Mouse (Mus musculus) kidney, embryonic 16.5 days (tissue): ENCODE measurements at regions not wholly inside any gene's neighbourhood (a gene's known extent, or its start where the extent isn't known, plus 50 kb on each side); places are given as distances from the start of the nearest gene placed in this dataset.

Source experiments
- ATAC-seq: fragments of 200-750 bp; cut with Nextera tagmentation; 2 replicates; pipeline ENCODE4 v1.8.0; 2017; ENCODE audit warnings: moderate TSS enrichment; ENCODE audit not compliant: low FRiP score, low TSS enrichment
- H3K27ac ChIP-seq: fragments of 300-500 bp; sonication (generic); 2 replicates; pipeline ENCODE4 v1.5.1; 2014; ENCODE audit warnings: low read length
- H3K27me3 ChIP-seq: fragments of 300-500 bp; sonication (generic); 2 replicates; pipeline ENCODE4 v1.6.1; 2014; ENCODE audit warnings: low read length, control low read depth, mixed read lengths; ENCODE audit not compliant: insufficient read depth
- H3K36me3 ChIP-seq: fragments of 300-500 bp; sonication (generic); 2 replicates; pipeline ENCODE4 v1.6.1; 2014; ENCODE audit warnings: low read length, control low read depth, mixed read lengths; ENCODE audit not compliant: insufficient read depth
- H3K4me1 ChIP-seq: fragments of 300-500 bp; sonication (generic); 2 replicates; pipeline ENCODE4 v1.6.1; 2014; ENCODE audit warnings: low read length, control low read depth, mixed read lengths; ENCODE audit not compliant: insufficient read depth
- H3K4me2 ChIP-seq: fragments of 300-500 bp; sonication (generic); replicated peaks from 2 replicates; pipeline ENCODE4 v1.6.1; 2014; ENCODE audit warnings: low read depth, low read length
- H3K4me3 ChIP-seq: fragments of 300-500 bp; sonication (generic); 2 replicates; pipeline ENCODE4 v1.5.1; 2014; ENCODE audit warnings: mild to moderate bottlenecking, low read length
- H3K9ac ChIP-seq: fragments of 300-500 bp; sonication (generic); replicated peaks from 2 replicates; pipeline ENCODE4 v1.6.1; 2014; ENCODE audit warnings: low read length
- H3K9me3 ChIP-seq: fragments of 300-500 bp; sonication (generic); 2 replicates; pipeline ENCODE4 v1.6.1; 2016; ENCODE audit warnings: low read length, control low read depth
- WGBS: fragments of 180-500 bp; shearing (Covaris S2); extraction: QIAGEN DNeasy Blood & Tissue Kit; methylation state at CpG from one replicate; pipeline ENCODE4 v1.1.7; 2014; 5-methylcytosine and 5-hydroxymethylcytosine counted together

- 91% methylated on average over 1 of the region's 1 CpGs for WGBS
- ATAC-seq = no peak
Observed at GRCm38 (mm10) chr1:6059090-6059489, 1251.4 kb downstream of the Gm37988 start.

GRCm38 (mm10) chr1:6076543-6076942 lies 1268.9 kb downstream of the Gm37988 start:
- Histone ChIP-seq H3K4me1 (no peaks in the 10 kb centered on the region), H3K36me3 (no peaks in the 10 kb centered on the region), H3K27me3 (no peaks in the 10 kb centered on the region), H3K9me3 (no peaks in the 10 kb centered on the region), H3K27ac (no peak overlapping the region), H3K4me3 (no peak overlapping the region), H3K9ac (no peak overlapping the region), H3K4me2 (no peak overlapping the region)
- WGBS = 46% methylated on average over 4 of the region's 4 CpGs
- ATAC-seq = no peak

More at GRCm38 (mm10) chr1:6059090-6059489, 1251.4 kb downstream of the Gm37988 start:
- Histone ChIP-seq H3K36me3 (no peaks in the 10 kb centered on the region), H3K4me2 (no peak overlapping the region), H3K4me3 (no peak overlapping the region), H3K9ac (no peak overlapping the region), H3K27me3 (no peaks in the 10 kb centered on the region), H3K9me3 (no peaks in the 10 kb centered on the region), H3K4me1 (no peaks in the 10 kb centered on the region), H3K27ac (no peak overlapping the region)

GRCm38 (mm10) chr1:6081876-6082275 lies 1274.2 kb downstream of the Gm37988 start:
- no peak overlapping the region for H3K9ac ChIP-seq
- no peaks in the 10 kb centered on the region for H3K9me3 ChIP-seq
- no peaks in the 10 kb centered on the region for H3K4me1 ChIP-seq
- no peak overlapping the region for H3K4me2 ChIP-seq
- H3K36me3 ChIP-seq = no peaks in the 10 kb centered on the region
- H3K27me3 ChIP-seq = no peaks in the 10 kb centered on the region
- H3K4me3 ChIP-seq = no peak overlapping the region
- no peak overlapping the region for H3K27ac ChIP-seq
- 60% methylated on average over 2 of the region's 2 CpGs for WGBS
- ATAC-seq = no peak

GRCm38 (mm10) chr1:6094162-6094934 lies 1286.7 kb downstream of the Gm37988 start:
- Histone ChIP-seq H3K4me3 (no peak overlapping the region), H3K4me1 (no peaks in the 10 kb centered on the region), H3K9ac (no peak overlapping the region), H3K9me3 (0 out of 2 replicates have a peak, but pooled peaks cover 7% of the 10 kb centered on the region), H3K36me3 (no peaks in the 10 kb centered on the region), H3K4me2 (no peak overlapping the region), H3K27me3 (no peaks in the 10 kb centered on the region), H3K27ac (no peak overlapping the region)
- WGBS = 75% methylated on average over 3 of the region's 3 CpGs
- no peak for ATAC-seq

GRCm38 (mm10) chr1:6117557-6117956 lies 1309.9 kb downstream of the Gm37988 start:
- H3K4me2 ChIP-seq = no peak overlapping the region
- H3K9ac ChIP-seq = no peak overlapping the region
- H3K27ac ChIP-seq = no peak overlapping the region
- H3K36me3 ChIP-seq = no peaks in the 10 kb centered on the region
- H3K9me3 ChIP-seq = no peaks in the 10 kb centered on the region
- ATAC-seq = no peak
- no peaks in the 10 kb centered on the region for H3K4me1 ChIP-seq
- no peaks in the 10 kb centered on the region for H3K27me3 ChIP-seq
- 80% methylated on average over 1 of the region's 1 CpGs for WGBS
- H3K4me3 ChIP-seq = no peak overlapping the region

- no peaks in the 10 kb centered on the region for H3K27me3 ChIP-seq
- WGBS = 22% methylated on average over 3 of the region's 3 CpGs
Observed at GRCm38 (mm10) chr1:6135066-6135465, 1327.4 kb downstream of the Gm37988 start.

GRCm38 (mm10) chr1:6140245-6140644 lies 1332.6 kb downstream of the Gm37988 start:
- 87% methylated on average over 4 of the region's 4 CpGs for WGBS
- Histone ChIP-seq H3K27ac (no peak overlapping the region), H3K9me3 (no peaks in the 10 kb centered on the region), H3K4me1 (no peaks in the 10 kb centered on the region), H3K4me2 (no peak overlapping the region), H3K27me3 (no peaks in the 10 kb centered on the region), H3K9ac (no peak overlapping the region), H3K36me3 (no peaks in the 10 kb centered on the region), H3K4me3 (no peak overlapping the region)
- ATAC-seq = no peak

More at GRCm38 (mm10) chr1:6135066-6135465, 1327.4 kb downstream of the Gm37988 start:
- ATAC-seq = 0 out of 2 replicates have a peak, but pooled peaks have one; percentile 51
- Histone ChIP-seq H3K27ac (no peak overlapping the region), H3K36me3 (no peaks in the 10 kb centered on the region), H3K9me3 (no peaks in the 10 kb centered on the region), H3K4me1 (no peaks in the 10 kb centered on the region), H3K4me3 (no peak overlapping the region), H3K4me2 (no peak overlapping the region), H3K9ac (no peak overlapping the region)

- H3K4me2 ChIP-seq = no peak overlapping the region
- no peaks in the 10 kb centered on the region for H3K36me3 ChIP-seq
- no peak overlapping the region for H3K27ac ChIP-seq
- H3K4me3 ChIP-seq = no peak overlapping the region
- WGBS = 50% methylated on average over 2 of the region's 2 CpGs
- no peak overlapping the region for H3K9ac ChIP-seq
- H3K4me1 ChIP-seq = no peaks in the 10 kb centered on the region
- no peaks in the 10 kb centered on the region for H3K9me3 ChIP-seq
- no peaks in the 10 kb centered on the region for H3K27me3 ChIP-seq
- ATAC-seq = no peak
Observed at GRCm38 (mm10) chr1:6142816-6143215, 1335.1 kb downstream of the Gm37988 start.

GRCm38 (mm10) chr1:6143891-6144290 lies 1336.2 kb downstream of the Gm37988 start:
- H3K9ac ChIP-seq = no peak overlapping the region
- no peak overlapping the region for H3K4me2 ChIP-seq
- H3K4me3 ChIP-seq = no peak overlapping the region
- no peaks in the 10 kb centered on the region for H3K9me3 ChIP-seq
- H3K36me3 ChIP-seq = no peaks in the 10 kb centered on the region
- no peaks in the 10 kb centered on the region for H3K4me1 ChIP-seq
- H3K27ac ChIP-seq = no peak overlapping the region
- no peaks in the 10 kb centered on the region for H3K27me3 ChIP-seq
- WGBS = 65% methylated on average over 1 of the region's 1 CpGs
- no peak for ATAC-seq

- Histone ChIP-seq H3K9ac (no peak overlapping the region), H3K4me1 (no peaks in the 10 kb centered on the region), H3K27ac (no peak overlapping the region), H3K36me3 (no peaks in the 10 kb centered on the region), H3K9me3 (no peaks in the 10 kb centered on the region), H3K4me3 (no peak overlapping the region), H3K27me3 (no peaks in the 10 kb centered on the region), H3K4me2 (no peak overlapping the region)
- no peak for ATAC-seq
- 13% methylated on average over 3 of the region's 3 CpGs for WGBS
Observed at GRCm38 (mm10) chr1:6152436-6152835, 1344.7 kb downstream of the Gm37988 start.
